Comparison of ENCODE assay signal across 8 mouse cellular contexts in the genomic region with DNA sequence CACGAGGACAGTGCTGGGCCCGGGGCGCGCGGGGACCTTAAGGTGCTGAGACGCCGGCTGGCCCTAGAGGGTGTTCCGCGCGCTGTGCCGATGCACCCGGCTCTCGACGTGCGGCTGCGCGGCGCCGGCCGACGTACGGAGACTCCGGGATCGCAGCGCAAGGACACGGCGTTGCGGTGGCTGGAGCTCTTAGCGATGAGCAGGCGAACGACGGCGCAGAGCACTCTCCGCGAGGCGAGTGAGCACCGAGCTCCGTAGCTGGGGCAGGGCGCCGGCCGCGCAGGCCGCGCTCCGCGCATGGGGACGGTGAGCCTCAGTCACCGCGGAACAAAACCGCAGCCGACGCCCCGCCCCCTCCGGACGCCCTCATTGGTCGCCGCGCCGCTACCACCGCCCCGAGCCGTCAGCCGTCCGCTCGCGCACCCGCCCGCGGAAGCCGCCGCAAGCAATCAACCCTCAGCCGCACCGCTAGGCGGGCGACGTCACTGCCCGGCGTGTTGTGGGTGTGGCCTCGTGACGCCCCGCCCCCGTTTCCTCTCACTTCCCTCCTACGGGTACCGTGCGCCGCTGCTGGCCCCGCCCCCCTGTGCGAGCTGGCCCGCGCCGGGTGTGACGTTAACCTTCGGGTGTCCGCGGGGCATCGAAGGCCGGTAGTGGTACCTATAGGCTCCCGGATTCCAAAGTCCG. TPM values are rescaled to one million over a fixed set of nuclear protein-coding genes. Genes with fewer than 3 reads are reported as not detected.
DNase-seq lines count a peak whose midpoint lies in the region; ATAC-seq and TF ChIP-seq lines count a peak whose summit lies in the region.

A gene (minus strand): TSS at position 335 of the 687 bp plus-strand sequence.
A gene (plus strand): TSS at position 625 of the 687 bp plus-strand sequence.

- DNase-seq in gastrocnemius, adult 2 months: peak; percentile 100
- DNase-seq in hindbrain, postnatal 0 days (ENCODE audit: low spot score): peak; percentile 98
- peak; percentile 99 for DNase-seq in left cerebral cortex, adult 8-10 months (ENCODE audit: low spot score in 2 of 2)
- peak; percentile 100 for DNase-seq in right cerebral cortex, adult 18-20 months
- peak; percentile 99 for DNase-seq in urinary bladder, adult 2 months (ENCODE audit: low spot score)

- H3K4me2 ChIP-seq in hindbrain, postnatal 0 days (ENCODE audit: low read depth, low read length): peak within 1 kb of the TSS; percentile 75

- H3K27ac ChIP-seq in gastrocnemius, adult 2 months: peak within 1 kb of the TSS; percentile 97
- peak within 1 kb of the TSS; percentile 86 for H3K27ac ChIP-seq in hindbrain, postnatal 0 days

- no peaks in the 10 kb centered on the region for H3K27me3 ChIP-seq in hindbrain, postnatal 0 days (ENCODE audit: insufficient read depth, low read length)

- ATAC-seq in activated CD4-positive, CD25-positive, alpha-beta regulatory T cell, adult 4 months: peak; percentile 87
- peak; percentile 89 for ATAC-seq in common myeloid progenitor, adult 5-6 weeks (replicated peaks; ENCODE audit: low read depth, poor library complexity, severe bottlenecking)
- peak; percentile 98 for ATAC-seq in hindbrain, postnatal 0 days
- peak; percentile 95 for ATAC-seq in megakaryocyte, adult 5-6 weeks (ENCODE audit: poor library complexity, severe bottlenecking)

- no peaks in the 10 kb centered on the region for H3K9me3 ChIP-seq in hindbrain, postnatal 0 days (ENCODE audit: low read length)

- peak within 1 kb of the TSS; percentile 67 for H3K9ac ChIP-seq in hindbrain, postnatal 0 days (replicated peaks; ENCODE audit: low read length)

- intact Hi-C loops in gastrocnemius, adult 2 months (cut with DNase I): loop anchor here (10.0 kb wide), 1 partner anchor 765 kb away; a partner anchor contains a TSS

- no peaks in the 10 kb centered on the region for H3K36me3 ChIP-seq in hindbrain, postnatal 0 days (ENCODE audit: insufficient read depth, low read length)

- peak within 1 kb of the TSS; percentile 97 for H3K4me3 ChIP-seq in gastrocnemius, adult 2 months
- H3K4me3 ChIP-seq in hindbrain, postnatal 0 days (ENCODE audit: low read length): peak within 1 kb of the TSS; percentile 66

- H3K4me1 ChIP-seq in hindbrain, postnatal 0 days (ENCODE audit: insufficient read depth, low read length): peaks cover 6% of the 10 kb centered on the region; the same call in 1 of the 2 replicates

- WGBS in hindbrain, postnatal 0 days: 1% methylated on average over 96 of the region's 99 CpGs

- TF ChIP-seq CTCF in gastrocnemius, adult 2 months (IDR thresholded peaks at IDR 0.05): peak; percentile 26
- no peak; the same call in 1 of the 2 replicates for TF ChIP-seq CTCF in hindbrain, postnatal 0 days (IDR thresholded peaks at IDR 0.05; ENCODE audit: low read depth)

RNA-seq across cellular contexts. Expression of the first gene that starts in this region (rescaled TPM):
- polyA plus RNA-seq in activated CD4-positive, CD25-positive, alpha-beta regulatory T cell, adult 4 months (2017; shearing (Covaris generic)): 10 to 100 TPM; 23.2 to 28.0 TPM
- 18.6 and 20.8 TPM in 2 replicates for total RNA-seq in common myeloid progenitor, adult 5-6 weeks (2017)
- 10 to 100 TPM; 59.4 to 68.6 TPM for total RNA-seq in gastrocnemius, adult 2 months (2021)
- total RNA-seq in hindbrain, postnatal 0 days (2014; rRNA removed): 22.9 and 48.1 TPM in 2 replicates
- 26.4 and 27.6 TPM in 2 replicates for polyA plus RNA-seq in hindbrain, postnatal 0 days (2015; fragmentation: Nextera tagmentation; extraction: Ambion mirVana)
- total RNA-seq in left cerebral cortex, adult 8-10 months (2022): 10 to 100 TPM; 22.4 to 28.3 (median 26.2) TPM
- 14.0 and 14.4 TPM in 2 replicates for total RNA-seq in megakaryocyte, adult 5-6 weeks (2015)
- total RNA-seq in megakaryocyte, adult 5-6 weeks (2017): 8.2 and 9.4 TPM in 2 replicates
- polyA plus RNA-seq in urinary bladder, adult 2 months (2012; rRNA removed): 20.9 and 24.2 TPM in 2 replicates

RNA-seq across cellular contexts. Expression of the second gene that starts in this region (rescaled TPM):
- under 1 TPM; 0.62 to 0.64 TPM for polyA plus RNA-seq in activated CD4-positive, CD25-positive, alpha-beta regulatory T cell, adult 4 months (2017; shearing (Covaris generic))
- not detected in 2 replicates for total RNA-seq in common myeloid progenitor, adult 5-6 weeks (2017)
- under 1 TPM in 1 of 2 experiments, not detected in 1; 0.64 TPM for total RNA-seq in gastrocnemius, adult 2 months (2021)
- total RNA-seq in hindbrain, postnatal 0 days (2014; rRNA removed): 0.89 and 2.1 TPM in 2 replicates
- 0.21 and 0.66 TPM in 2 replicates for polyA plus RNA-seq in hindbrain, postnatal 0 days (2015; fragmentation: Nextera tagmentation; extraction: Ambion mirVana)
- under 1 TPM; 0.55 to 0.89 (median 0.76) TPM for total RNA-seq in left cerebral cortex, adult 8-10 months (2022)
- 0.32 and 0.36 TPM in 2 replicates for total RNA-seq in megakaryocyte, adult 5-6 weeks (2015)
- total RNA-seq in megakaryocyte, adult 5-6 weeks (2017): 0.07 and 0.57 TPM in 2 replicates
- polyA plus RNA-seq in urinary bladder, adult 2 months (2012; rRNA removed): 1.0 and 1.1 TPM in 2 replicates

Comparison
In these comparisons a context has a peak if more than half of its experiments do, and no peak if none do; other contexts are left out.
1. Peak in every context shown above with its lines: DNase-seq, ATAC-seq, H3K4me3 ChIP-seq and H3K27ac ChIP-seq.